In the genomic region with DNA sequence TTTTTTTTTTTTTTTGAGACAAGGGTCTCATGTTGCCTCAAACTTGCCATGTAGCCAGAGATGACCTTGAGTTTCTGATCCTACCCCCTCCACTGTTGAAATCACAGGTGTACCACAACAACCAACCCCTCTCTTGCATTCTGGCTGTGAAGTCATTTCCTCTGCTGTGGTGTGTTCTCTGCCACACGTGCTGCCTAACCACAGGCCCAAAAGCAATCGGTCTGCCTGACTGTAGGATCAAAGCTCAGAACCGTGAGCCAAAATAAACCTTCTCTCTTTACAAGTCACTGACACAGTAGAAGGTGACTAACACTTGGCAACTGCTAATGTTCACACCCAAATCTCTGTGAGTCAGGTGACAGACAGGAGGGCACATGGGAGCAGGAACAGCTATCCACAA, we compare ENCODE assay signal across 1 mouse cellular context.
A peak's percentile ranks its signal among the peaks of the same experiment; 100 is the strongest.
TF ChIP-seq lines count a peak whose summit lies in the region.

No protein-coding gene starts in this region.

TF ChIP-seq in CH12.LX, 34 proteins besides CTCF, POLR2A, EP300 and RAD21:
- TF ChIP-seq POLR2AphosphoS2 (IDR thresholded peaks at IDR 0.05; ENCODE audit: low read depth, low read length) (no peak), BHLHE40 (IDR thresholded peaks at IDR 0.05; ENCODE audit: low read depth, low read length) (peak; percentile 61)
